Mouse (Mus musculus): ENCODE measurements at regions not wholly inside any gene's neighbourhood (a gene's known extent, or its start where the extent isn't known, plus 50 kb on each side); places are given as distances from the start of the nearest gene placed in this dataset.

DNA sequence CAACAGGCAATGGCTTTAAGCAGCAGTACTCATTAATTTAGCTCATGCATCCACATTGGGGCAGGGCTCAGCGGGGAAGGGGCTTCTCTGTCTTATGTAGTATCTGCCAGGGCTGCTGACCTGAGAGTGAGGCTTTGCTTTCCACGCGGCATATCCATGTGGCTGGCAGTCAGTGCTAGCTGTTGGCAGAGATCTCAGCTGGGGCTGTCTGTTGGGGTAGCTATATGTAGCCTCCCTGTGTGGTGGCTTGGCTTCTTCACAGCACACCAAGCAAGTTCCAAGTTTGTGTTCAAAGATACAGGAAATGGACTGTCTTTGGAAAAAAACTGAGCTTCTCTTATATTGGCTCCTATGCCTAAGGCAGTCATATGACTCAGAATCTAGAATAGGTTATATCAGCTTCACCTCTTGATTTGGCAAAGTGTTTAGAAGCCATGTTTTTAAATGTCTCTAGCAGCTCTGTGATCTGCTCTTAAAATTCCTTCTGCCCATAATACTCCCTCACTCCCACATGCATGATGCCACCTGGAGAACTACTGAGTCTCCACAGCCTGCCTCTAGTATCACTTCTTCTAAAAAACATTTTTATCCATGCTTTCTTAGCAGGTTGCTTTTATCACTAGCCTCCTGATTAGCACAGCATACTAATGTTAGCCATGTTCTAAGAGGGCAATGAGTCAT lies 254.9 kb upstream of the Gm21798 start:
- WGBS: 70% methylated on average over 3 of the region's 3 CpGs
- Histone ChIP-seq H3K4me2 (replicated peaks; ENCODE audit: low read depth, low read length) (no peak overlapping the region), H3K4me1 (ENCODE audit: control insufficient read depth, insufficient read depth, low read length) (no peaks in the 10 kb centered on the region), H3K9me3 (ENCODE audit: control insufficient read depth, low read depth, low read length) (no peaks in the 10 kb centered on the region), H3K9ac (replicated peaks; ENCODE audit: low read depth, low read length) (no peak overlapping the region), H3K27me3 (ENCODE audit: control insufficient read depth, insufficient read depth, low read length) (no peaks in the 10 kb centered on the region), H3K36me3 (ENCODE audit: control insufficient read depth, insufficient read depth, low read length) (no peaks in the 10 kb centered on the region), H3K4me3 (ENCODE audit: low read depth, low read length) (no peak overlapping the region), H3K27ac (ENCODE audit: low read length) (no peak overlapping the region)
- ATAC-seq (ENCODE audit: insufficient number of reproducible peaks, insufficient read depth, low FRiP score, low read depth): no peak

DNA sequence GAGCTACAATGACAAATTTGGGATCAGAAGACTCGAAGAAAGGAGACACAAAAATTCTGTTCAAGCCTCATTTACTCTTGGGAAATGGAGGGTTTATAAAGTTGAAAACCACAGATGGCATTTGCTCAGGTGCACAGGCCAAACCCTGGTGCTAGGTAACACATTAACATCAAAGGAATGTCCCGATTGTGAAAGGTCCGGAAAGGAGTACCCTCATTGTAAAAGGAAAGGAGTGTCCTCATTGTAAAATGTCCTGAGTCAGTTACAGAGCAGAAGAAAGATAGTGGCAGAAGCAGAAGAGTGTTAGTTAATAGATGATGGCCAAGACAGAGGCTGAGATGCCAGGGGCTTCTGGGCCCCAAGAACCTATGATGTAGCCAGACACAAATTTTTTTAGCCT lies 252.8 kb upstream of the Gm21798 start:
- no peak overlapping the region for H3K4me2 ChIP-seq (replicated peaks; ENCODE audit: low read depth, low read length)
- no peak for ATAC-seq (ENCODE audit: insufficient number of reproducible peaks, insufficient read depth, low FRiP score, low read depth)
- no peaks in the 10 kb centered on the region for H3K27me3 ChIP-seq (ENCODE audit: control insufficient read depth, insufficient read depth, low read length)
- no peak overlapping the region for H3K27ac ChIP-seq (ENCODE audit: low read length)
- H3K4me3 ChIP-seq (ENCODE audit: low read depth, low read length): no peak overlapping the region
- H3K4me1 ChIP-seq (ENCODE audit: control insufficient read depth, insufficient read depth, low read length): no peaks in the 10 kb centered on the region
- no peaks in the 10 kb centered on the region for H3K36me3 ChIP-seq (ENCODE audit: control insufficient read depth, insufficient read depth, low read length)
- no peak overlapping the region for H3K9ac ChIP-seq (replicated peaks; ENCODE audit: low read depth, low read length)
- H3K9me3 ChIP-seq (ENCODE audit: control insufficient read depth, low read depth, low read length): no peaks in the 10 kb centered on the region
- 74% methylated on average over 3 of the region's 3 CpGs for WGBS

DNA sequence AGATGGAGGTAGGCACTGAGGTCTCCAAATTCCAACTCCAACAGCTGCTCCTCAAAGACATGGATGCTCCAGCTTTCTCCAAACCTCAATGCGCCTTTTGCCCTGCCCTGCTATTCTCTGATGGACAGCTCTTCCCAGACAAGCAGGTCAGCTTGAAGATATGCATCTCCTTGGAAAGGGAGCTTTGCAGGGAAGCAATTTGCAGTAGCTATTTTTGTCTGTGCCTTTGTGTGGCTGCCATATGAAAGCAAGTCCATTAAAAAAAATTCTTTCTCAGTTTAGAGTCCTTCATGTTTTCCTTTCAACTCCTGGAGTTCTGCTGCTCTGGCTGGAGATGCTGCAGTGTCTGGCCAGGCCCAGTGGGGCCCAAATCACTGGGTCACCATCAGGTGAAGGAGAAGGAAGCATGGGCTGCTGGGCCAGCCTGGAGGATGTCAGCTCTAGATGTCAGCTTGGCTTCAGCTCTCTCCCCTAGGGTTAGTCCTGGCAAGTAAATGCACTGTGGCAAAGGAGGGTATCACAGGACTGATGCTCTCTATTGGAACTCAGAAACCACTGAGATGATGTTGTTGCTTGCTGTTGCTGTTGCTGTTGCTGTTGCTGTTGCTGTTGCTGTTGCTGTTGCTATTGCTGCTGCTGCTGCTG lies 240.5 kb upstream of the Gm21798 start:
- no peaks in the 10 kb centered on the region for H3K4me1 ChIP-seq (ENCODE audit: control insufficient read depth, insufficient read depth, low read length)
- WGBS: 82% methylated on average over 1 of the region's 1 CpGs
- no peak overlapping the region for H3K4me2 ChIP-seq (replicated peaks; ENCODE audit: low read depth, low read length)
- no peak for ATAC-seq (ENCODE audit: insufficient number of reproducible peaks, insufficient read depth, low FRiP score, low read depth)
- H3K9me3 ChIP-seq (ENCODE audit: control insufficient read depth, low read depth, low read length): no peaks in the 10 kb centered on the region
- H3K27me3 ChIP-seq (ENCODE audit: control insufficient read depth, insufficient read depth, low read length): no peaks in the 10 kb centered on the region
- H3K4me3 ChIP-seq (ENCODE audit: low read depth, low read length): no peak overlapping the region
- H3K36me3 ChIP-seq (ENCODE audit: control insufficient read depth, insufficient read depth, low read length): no peaks in the 10 kb centered on the region
- no peak overlapping the region for H3K27ac ChIP-seq (ENCODE audit: low read length)
- no peak overlapping the region for H3K9ac ChIP-seq (replicated peaks; ENCODE audit: low read depth, low read length)

DNA sequence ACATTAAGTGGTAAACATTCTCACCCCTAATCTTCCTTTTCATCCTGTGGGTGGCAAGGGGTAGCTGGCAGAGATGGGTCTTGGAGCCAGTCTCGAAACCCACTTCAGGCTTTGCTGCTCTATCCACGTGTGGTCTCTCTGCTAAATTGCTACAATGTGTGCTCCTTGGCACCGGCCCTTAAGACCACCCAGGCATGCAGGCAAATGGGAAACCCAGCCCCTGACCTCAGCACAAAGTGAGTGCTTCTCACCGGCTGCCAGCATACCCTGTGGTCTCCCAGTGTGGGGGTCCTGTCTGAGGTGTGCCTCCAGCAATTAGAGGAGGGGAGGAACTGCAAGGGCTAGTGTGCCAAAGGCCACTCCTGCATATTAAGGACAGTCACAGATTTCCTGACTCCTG lies 238.5 kb upstream of the Gm21798 start:
- no peaks in the 10 kb centered on the region for H3K9me3 ChIP-seq (ENCODE audit: control insufficient read depth, low read depth, low read length)
- H3K4me2 ChIP-seq (replicated peaks; ENCODE audit: low read depth, low read length): no peak overlapping the region
- no peaks in the 10 kb centered on the region for H3K36me3 ChIP-seq (ENCODE audit: control insufficient read depth, insufficient read depth, low read length)
- no peak overlapping the region for H3K9ac ChIP-seq (replicated peaks; ENCODE audit: low read depth, low read length)
- 25% methylated on average over 4 of the region's 4 CpGs for WGBS
- H3K27ac ChIP-seq (ENCODE audit: low read length): no peak overlapping the region
- no peak overlapping the region for H3K4me3 ChIP-seq (ENCODE audit: low read depth, low read length)
- no peaks in the 10 kb centered on the region for H3K27me3 ChIP-seq (ENCODE audit: control insufficient read depth, insufficient read depth, low read length)
- no peaks in the 10 kb centered on the region for H3K4me1 ChIP-seq (ENCODE audit: control insufficient read depth, insufficient read depth, low read length)
- no peak; the same call in 1 of the 2 replicates for ATAC-seq (ENCODE audit: insufficient number of reproducible peaks, insufficient read depth, low FRiP score, low read depth)

DNA sequence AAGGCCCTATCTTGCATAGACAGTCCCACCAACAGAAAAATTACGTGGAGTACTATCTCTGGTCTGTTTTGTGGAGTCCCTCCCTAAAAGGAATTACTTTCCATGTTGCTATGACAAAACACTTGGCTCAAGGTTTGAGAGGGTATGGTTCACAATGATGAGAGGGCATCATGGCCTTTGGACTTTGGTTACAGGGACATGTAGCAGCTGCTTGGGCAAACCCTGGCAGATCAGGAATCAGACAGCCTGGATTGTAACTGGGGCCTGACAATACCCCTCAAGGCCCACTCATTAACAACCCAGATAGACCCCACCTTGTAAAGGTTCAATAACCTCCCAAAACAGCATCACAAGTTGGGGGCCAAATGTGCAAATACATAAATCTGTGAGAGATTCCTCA lies 237.0 kb upstream of the Gm21798 start:
- no peak overlapping the region for H3K27ac ChIP-seq (ENCODE audit: low read length)
- no peaks in the 10 kb centered on the region for H3K4me1 ChIP-seq (ENCODE audit: control insufficient read depth, insufficient read depth, low read length)
- H3K9me3 ChIP-seq (ENCODE audit: control insufficient read depth, low read depth, low read length): no peaks in the 10 kb centered on the region
- no peaks in the 10 kb centered on the region for H3K36me3 ChIP-seq (ENCODE audit: control insufficient read depth, insufficient read depth, low read length)
- 90% methylated on average over 1 of the region's 1 CpGs for WGBS
- H3K27me3 ChIP-seq (ENCODE audit: control insufficient read depth, insufficient read depth, low read length): no peaks in the 10 kb centered on the region
- H3K4me2 ChIP-seq (replicated peaks; ENCODE audit: low read depth, low read length): no peak overlapping the region
- H3K9ac ChIP-seq (replicated peaks; ENCODE audit: low read depth, low read length): no peak overlapping the region
- no peak overlapping the region for H3K4me3 ChIP-seq (ENCODE audit: low read depth, low read length)
- ATAC-seq (ENCODE audit: insufficient number of reproducible peaks, insufficient read depth, low FRiP score, low read depth): no peak

DNA sequence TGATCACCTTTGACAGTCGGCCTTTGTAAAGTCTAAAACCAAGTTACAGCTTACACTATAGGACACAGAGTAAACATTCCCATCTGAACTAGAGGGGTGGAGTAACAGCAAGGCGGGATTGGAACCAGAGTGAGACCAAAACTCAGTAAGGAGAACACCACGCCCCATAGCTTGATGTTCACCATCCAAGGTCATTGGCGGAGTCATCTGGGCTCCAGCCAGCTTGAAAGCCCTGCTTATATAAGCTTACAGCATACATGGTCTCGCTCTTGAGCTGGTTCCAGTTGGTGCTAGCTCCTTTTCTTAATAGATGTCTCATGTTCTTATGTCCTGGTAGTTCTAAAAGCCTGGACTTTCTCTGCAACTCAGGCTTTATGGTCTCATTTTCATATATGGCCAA lies 236.4 kb upstream of the Gm21798 start:
- no peak overlapping the region for H3K9ac ChIP-seq (replicated peaks; ENCODE audit: low read depth, low read length)
- no peaks in the 10 kb centered on the region for H3K27me3 ChIP-seq (ENCODE audit: control insufficient read depth, insufficient read depth, low read length)
- H3K36me3 ChIP-seq (ENCODE audit: control insufficient read depth, insufficient read depth, low read length): no peaks in the 10 kb centered on the region
- ATAC-seq (ENCODE audit: insufficient number of reproducible peaks, insufficient read depth, low FRiP score, low read depth): no peak
- no peak overlapping the region for H3K4me3 ChIP-seq (ENCODE audit: low read depth, low read length)
- no peaks in the 10 kb centered on the region for H3K9me3 ChIP-seq (ENCODE audit: control insufficient read depth, low read depth, low read length)
- no peak overlapping the region for H3K4me2 ChIP-seq (replicated peaks; ENCODE audit: low read depth, low read length)
- 73% methylated on average over 5 of the region's 5 CpGs for WGBS
- H3K27ac ChIP-seq (ENCODE audit: low read length): no peak overlapping the region
- H3K4me1 ChIP-seq (ENCODE audit: control insufficient read depth, insufficient read depth, low read length): no peaks in the 10 kb centered on the region

DNA sequence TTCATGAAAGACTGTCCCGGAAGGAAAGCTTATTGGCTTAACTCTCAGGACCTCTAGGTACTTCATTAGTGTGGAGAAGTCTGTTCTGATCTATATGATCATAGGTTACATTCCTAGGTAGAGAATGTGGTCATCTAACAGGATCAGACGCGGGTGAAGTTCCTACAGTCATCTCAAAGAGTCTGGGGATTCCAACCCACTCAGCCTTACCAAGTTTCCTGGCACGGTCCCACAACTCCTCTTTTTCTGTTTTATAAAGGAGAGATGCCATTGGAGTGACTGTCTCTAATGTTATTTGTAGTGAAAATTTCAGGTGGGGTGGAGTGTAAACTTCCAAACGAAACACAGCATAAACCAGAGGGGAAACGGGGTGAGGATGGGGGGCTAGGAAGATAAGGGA lies 233.4 kb upstream of the Gm21798 start:
- H3K9ac ChIP-seq (replicated peaks; ENCODE audit: low read depth, low read length): no peak overlapping the region
- WGBS: 88% methylated on average over 6 of the region's 6 CpGs
- ATAC-seq (ENCODE audit: insufficient number of reproducible peaks, insufficient read depth, low FRiP score, low read depth): no peak
- no peaks in the 10 kb centered on the region for H3K27me3 ChIP-seq (ENCODE audit: control insufficient read depth, insufficient read depth, low read length)
- no peak overlapping the region for H3K27ac ChIP-seq (ENCODE audit: low read length)
- H3K9me3 ChIP-seq (ENCODE audit: control insufficient read depth, low read depth, low read length): no peaks in the 10 kb centered on the region
- H3K4me3 ChIP-seq (ENCODE audit: low read depth, low read length): no peak overlapping the region
- no peaks in the 10 kb centered on the region for H3K36me3 ChIP-seq (ENCODE audit: control insufficient read depth, insufficient read depth, low read length)
- no peak overlapping the region for H3K4me2 ChIP-seq (replicated peaks; ENCODE audit: low read depth, low read length)
- no peaks in the 10 kb centered on the region for H3K4me1 ChIP-seq (ENCODE audit: control insufficient read depth, insufficient read depth, low read length)

DNA sequence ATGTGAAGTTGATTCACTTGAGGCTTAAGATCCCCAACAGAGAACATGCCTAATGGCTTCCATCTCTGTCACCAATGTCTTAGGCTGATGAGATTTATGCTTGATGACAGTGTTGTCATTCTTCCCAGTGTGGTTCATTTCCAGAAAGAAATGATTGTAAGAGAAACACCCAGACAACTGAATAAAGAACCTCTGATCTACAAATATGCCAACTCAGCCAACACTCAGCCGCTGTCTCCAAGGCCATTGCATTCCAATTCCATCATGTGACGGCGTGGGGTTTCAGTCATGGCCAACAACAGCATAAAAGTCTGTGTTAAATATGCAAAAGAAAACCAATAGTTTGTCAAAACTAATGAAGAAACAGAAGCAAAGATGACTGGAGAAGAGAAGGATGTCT lies 230.7 kb upstream of the Gm21798 start:
- Histone ChIP-seq H3K27me3 (ENCODE audit: control insufficient read depth, insufficient read depth, low read length) (no peaks in the 10 kb centered on the region), H3K9me3 (ENCODE audit: control insufficient read depth, low read depth, low read length) (no peaks in the 10 kb centered on the region), H3K27ac (ENCODE audit: low read length) (no peak overlapping the region), H3K4me2 (replicated peaks; ENCODE audit: low read depth, low read length) (no peak overlapping the region), H3K4me3 (ENCODE audit: low read depth, low read length) (no peak overlapping the region), H3K9ac (replicated peaks; ENCODE audit: low read depth, low read length) (no peak overlapping the region), H3K4me1 (ENCODE audit: control insufficient read depth, insufficient read depth, low read length) (no peaks in the 10 kb centered on the region), H3K36me3 (ENCODE audit: control insufficient read depth, insufficient read depth, low read length) (no peaks in the 10 kb centered on the region)
- 94% methylated on average over 3 of the region's 3 CpGs for WGBS
- no peak for ATAC-seq (ENCODE audit: insufficient number of reproducible peaks, insufficient read depth, low FRiP score, low read depth)

Measured in stomach, embryonic 14.5 days (tissue).